Mouse (Mus musculus): Measurements from ENCODE around the gene Tmed10. TPM values are rescaled to one million over a fixed set of nuclear protein-coding genes. Genes with fewer than 3 reads are reported as not detected.
A peak's percentile ranks its signal among the peaks of the same experiment; 100 is the strongest.

The Tmed10 gene
- polyA plus RNA-seq (2015; fragmentation: Nextera tagmentation; extraction: Ambion mirVana) = 323 and 334 TPM in 2 replicates

- Histone ChIP-seq H3K4me1 (peaks cover 26% of the 10 kb centered on the region), H3K4me3 (replicated peaks) (peak within 1 kb of the TSS; percentile 96), H3K27ac (peak within 1 kb of the TSS; percentile 85), H3K27me3 (no peaks in the 10 kb centered on the region), H3K9me3 (replicated peaks) (no peaks in the 10 kb centered on the region), H3K36me3 (no peaks in the 10 kb centered on the region), H3K4me2 (peak within 1 kb of the TSS; percentile 59), H3K9ac (peak within 1 kb of the TSS; percentile 89)
- ATAC-seq (replicated peaks; ENCODE audit: low FRiP score) = peak; percentile 95
- under 1% methylated on average over 34 of the region's 37 CpGs for WGBS
These were observed at the start of gene Tmed10 for GRCm38 (mm10) chr12:85374561-85375272. Gene Tmed10, minus strand, starts transcription at chr12:85374847.

GRCm38 (mm10) chr12:85423236-85423635 is 48.6 kb upstream of the Tmed10 start:
- ATAC-seq (replicated peaks; ENCODE audit: low FRiP score) = no peak
- no peaks in the 10 kb centered on the region for H3K27me3 ChIP-seq
- no peaks in the 10 kb centered on the region for H3K9me3 ChIP-seq (replicated peaks)
- H3K9ac ChIP-seq = no peak overlapping the region
- no peak overlapping the region for H3K4me3 ChIP-seq (replicated peaks)
- H3K4me2 ChIP-seq = no peak overlapping the region
- H3K4me1 ChIP-seq = 0 out of 2 replicates have a peak, but pooled peaks cover 4% of the 10 kb centered on the region
- no peak overlapping the region for H3K27ac ChIP-seq
- H3K36me3 ChIP-seq = no peaks in the 10 kb centered on the region
- 78% methylated on average over 11 of the region's 11 CpGs for whole genome bisulfite sequencing

GRCm38 (mm10) chr12:85422536-85422935 is 47.9 kb upstream of the Tmed10 start:
- 79% methylated on average over 8 of the region's 8 CpGs for WGBS
- H3K9ac ChIP-seq = no peak overlapping the region
- 0 out of 2 replicates have a peak, but pooled peaks cover 4% of the 10 kb centered on the region for H3K4me1 ChIP-seq

GRCm38 (mm10) chr12:85420945-85421344 is 46.3 kb upstream of the Tmed10 start:
- ATAC-seq (replicated peaks; ENCODE audit: low FRiP score) = no peak
- Histone ChIP-seq H3K4me3 (replicated peaks) (no peak overlapping the region), H3K27me3 (no peaks in the 10 kb centered on the region), H3K9ac (no peak overlapping the region), H3K9me3 (replicated peaks) (no peaks in the 10 kb centered on the region), H3K36me3 (no peaks in the 10 kb centered on the region), H3K27ac (no peak overlapping the region), H3K4me1 (0 out of 2 replicates have a peak, but pooled peaks cover under 1% of the 10 kb centered on the region), H3K4me2 (no peak overlapping the region)
- 70% methylated on average over 9 of the region's 9 CpGs for WGBS

More at GRCm38 (mm10) chr12:85422536-85422935, 47.9 kb upstream of the Tmed10 start:
- no peak overlapping the region for H3K4me3 ChIP-seq (replicated peaks)
- H3K9me3 ChIP-seq (replicated peaks) = no peaks in the 10 kb centered on the region
- H3K4me2 ChIP-seq = no peak overlapping the region
- no peak overlapping the region for H3K27ac ChIP-seq
- H3K27me3 ChIP-seq = no peaks in the 10 kb centered on the region
- ATAC-seq (replicated peaks; ENCODE audit: low FRiP score) = no peak
- no peaks in the 10 kb centered on the region for H3K36me3 ChIP-seq

GRCm38 (mm10) chr12:85417845-85418244 is 43.2 kb upstream of the Tmed10 start:
- Histone ChIP-seq H3K4me2 (no peak overlapping the region), H3K4me1 (no peaks in the 10 kb centered on the region), H3K27ac (no peak overlapping the region), H3K36me3 (no peaks in the 10 kb centered on the region), H3K27me3 (no peaks in the 10 kb centered on the region), H3K9ac (no peak overlapping the region), H3K9me3 (replicated peaks) (no peaks in the 10 kb centered on the region), H3K4me3 (replicated peaks) (no peak overlapping the region)
- WGBS = 82% methylated on average over 9 of the region's 9 CpGs
- no peak for ATAC-seq (replicated peaks; ENCODE audit: low FRiP score)

- Histone ChIP-seq H3K4me2 (no peak overlapping the region), H3K9me3 (replicated peaks) (no peaks in the 10 kb centered on the region), H3K36me3 (no peaks in the 10 kb centered on the region), H3K27ac (no peak overlapping the region), H3K4me3 (replicated peaks) (no peak overlapping the region), H3K9ac (no peak overlapping the region), H3K4me1 (no peaks in the 10 kb centered on the region), H3K27me3 (no peaks in the 10 kb centered on the region)
- ATAC-seq (replicated peaks; ENCODE audit: low FRiP score) = no peak
- WGBS = 83% methylated on average over 5 of the region's 5 CpGs
These were observed 41.7 kb upstream of the Tmed10 start for GRCm38 (mm10) chr12:85416298-85416697.

- Histone ChIP-seq H3K36me3 (no peaks in the 10 kb centered on the region), H3K9me3 (replicated peaks) (no peaks in the 10 kb centered on the region), H3K27ac (no peak overlapping the region), H3K4me1 (no peaks in the 10 kb centered on the region), H3K4me2 (no peak overlapping the region), H3K4me3 (replicated peaks) (no peak overlapping the region), H3K27me3 (no peaks in the 10 kb centered on the region), H3K9ac (no peak overlapping the region)
- WGBS = 83% methylated on average over 3 of the region's 3 CpGs
- no peak for ATAC-seq (replicated peaks; ENCODE audit: low FRiP score)
These were observed 41.2 kb upstream of the Tmed10 start for GRCm38 (mm10) chr12:85415876-85416275.

GRCm38 (mm10) chr12:85411136-85411535 is 36.5 kb upstream of the Tmed10 start:
- Histone ChIP-seq H3K36me3 (no peaks in the 10 kb centered on the region), H3K9me3 (replicated peaks) (no peaks in the 10 kb centered on the region), H3K4me1 (no peaks in the 10 kb centered on the region), H3K27me3 (no peaks in the 10 kb centered on the region), H3K4me3 (replicated peaks) (no peak overlapping the region), H3K4me2 (no peak overlapping the region), H3K9ac (no peak overlapping the region), H3K27ac (no peak overlapping the region)
- 65% methylated on average over 2 of the region's 2 CpGs for WGBS
- no peak for ATAC-seq (replicated peaks; ENCODE audit: low FRiP score)

- Histone ChIP-seq H3K4me1 (no peaks in the 10 kb centered on the region), H3K27ac (no peak overlapping the region), H3K9me3 (replicated peaks) (no peaks in the 10 kb centered on the region), H3K4me3 (replicated peaks) (no peak overlapping the region), H3K4me2 (no peak overlapping the region), H3K36me3 (no peaks in the 10 kb centered on the region), H3K27me3 (no peaks in the 10 kb centered on the region), H3K9ac (no peak overlapping the region)
- ATAC-seq (replicated peaks; ENCODE audit: low FRiP score) = no peak
- WGBS = 69% methylated on average over 4 of the region's 4 CpGs
These were observed 23.3 kb upstream of the Tmed10 start for GRCm38 (mm10) chr12:85397960-85398272.

GRCm38 (mm10) chr12:85397063-85397959 is 22.7 kb upstream of the Tmed10 start:
- 71% methylated on average over 18 of the region's 18 CpGs for WGBS
- Histone ChIP-seq H3K4me3 (replicated peaks) (no peak overlapping the region), H3K36me3 (no peaks in the 10 kb centered on the region), H3K27me3 (no peaks in the 10 kb centered on the region), H3K9me3 (replicated peaks) (no peaks in the 10 kb centered on the region), H3K27ac (no peak overlapping the region), H3K4me2 (no peak overlapping the region), H3K9ac (no peak overlapping the region), H3K4me1 (no peaks in the 10 kb centered on the region)
- ATAC-seq (replicated peaks; ENCODE audit: low FRiP score) = no peak

- Histone ChIP-seq H3K4me2 (no peak overlapping the region), H3K4me1 (no peaks in the 10 kb centered on the region), H3K9me3 (replicated peaks) (no peaks in the 10 kb centered on the region), H3K36me3 (no peaks in the 10 kb centered on the region), H3K27ac (no peak overlapping the region), H3K9ac (no peak overlapping the region), H3K27me3 (no peaks in the 10 kb centered on the region), H3K4me3 (replicated peaks) (no peak overlapping the region)
- ATAC-seq (replicated peaks; ENCODE audit: low FRiP score) = no peak
- WGBS = 55% methylated on average over 7 of the region's 7 CpGs
These were observed 19.3 kb upstream of the Tmed10 start for GRCm38 (mm10) chr12:85393981-85394380.

- Histone ChIP-seq H3K4me1 (no peaks in the 10 kb centered on the region), H3K36me3 (no peaks in the 10 kb centered on the region), H3K9ac (no peak overlapping the region), H3K27me3 (no peaks in the 10 kb centered on the region), H3K4me2 (no peak overlapping the region), H3K27ac (no peak overlapping the region), H3K4me3 (replicated peaks) (no peak overlapping the region), H3K9me3 (replicated peaks) (no peaks in the 10 kb centered on the region)
- no peak for ATAC-seq (replicated peaks; ENCODE audit: low FRiP score)
- WGBS = 87% methylated on average over 5 of the region's 5 CpGs
These were observed 18.9 kb upstream of the Tmed10 start for GRCm38 (mm10) chr12:85393526-85393925.

Measured in kidney, embryonic 15.5 days (tissue).